Mouse (Mus musculus) heart, postnatal 0 days (tissue): ENCODE measurements at regions not wholly inside any gene's neighbourhood (a gene's known extent, or its start where the extent isn't known, plus 50 kb on each side); places are given as distances from the start of the nearest gene placed in this dataset.

Source experiments
- CTCF ChIP-seq: IDR thresholded peaks from 2 replicates; pipeline ENCODE4 v1.5.1; 2016; ENCODE audit warnings: antibody characterized with exemption, control low read depth, low read depth
- EP300 ChIP-seq: IDR thresholded peaks from 2 replicates; pipeline ENCODE4 v1.6.1; 2016; ENCODE audit warnings: antibody characterized with exemption, low read depth

GRCm38 (mm10) chr8:42209989-42210388, 793.1 kb upstream of the Frg1 start:
- TF ChIP-seq CTCF (no peak), EP300 (no peak)
